Mouse (Mus musculus) left cerebral cortex, postnatal 4 days (tissue): Measurements from ENCODE around the gene Hs6st1. TPM values are rescaled to one million over a fixed set of nuclear protein-coding genes. Genes with fewer than 3 reads are reported as not detected.

ENCODE experiments used
- DNase-seq: peaks from one replicate; pipeline ENCODE4 v3.0.0-alpha.2; 2022
- intact Hi-C: fragments of 180-260 bp; cut with DNase I; formaldehyde crosslinking; loops from one replicate; pipeline ENCODE4 v1.15.1; 2025
- total RNA-seq, 2 experiments: library from RNA; stranded (reverse); gene quantifications; 2 replicates each; pipeline ENCODE4 v1.2.3; 2021

The Hs6st1 gene
- total RNA-seq, 2 experiments from 2014 or later, result 88.1 to 90.1 TPM

- intact Hi-C loops, result loop anchor here (10.0 kb wide), 1 partner anchor 1029 kb away; no protein-coding TSS in a partner anchor
- DNase-seq, result no peak
Observed at GRCm38 (mm10) chr1:36064223-36064622, 4.0 kb upstream of the Hs6st1 start.

- intact Hi-C loops, result loop anchor here (5.0 to 10.0 kb wide), 2 partner anchors 1030 to 1173 kb away; no protein-coding TSS in a partner anchor
- DNase-seq, result peak; percentile 93
Observed at GRCm38 (mm10) chr1:36064861-36065760, 3.1 kb upstream of the Hs6st1 start.

GRCm38 (mm10) chr1:36065761-36066150, 2.4 kb upstream of the Hs6st1 start:
- intact Hi-C loops, result loop anchor here (5.0 to 10.0 kb wide), 2 partner anchors 1031 to 1173 kb away; no protein-coding TSS in a partner anchor
- no peak for DNase-seq

DNA sequence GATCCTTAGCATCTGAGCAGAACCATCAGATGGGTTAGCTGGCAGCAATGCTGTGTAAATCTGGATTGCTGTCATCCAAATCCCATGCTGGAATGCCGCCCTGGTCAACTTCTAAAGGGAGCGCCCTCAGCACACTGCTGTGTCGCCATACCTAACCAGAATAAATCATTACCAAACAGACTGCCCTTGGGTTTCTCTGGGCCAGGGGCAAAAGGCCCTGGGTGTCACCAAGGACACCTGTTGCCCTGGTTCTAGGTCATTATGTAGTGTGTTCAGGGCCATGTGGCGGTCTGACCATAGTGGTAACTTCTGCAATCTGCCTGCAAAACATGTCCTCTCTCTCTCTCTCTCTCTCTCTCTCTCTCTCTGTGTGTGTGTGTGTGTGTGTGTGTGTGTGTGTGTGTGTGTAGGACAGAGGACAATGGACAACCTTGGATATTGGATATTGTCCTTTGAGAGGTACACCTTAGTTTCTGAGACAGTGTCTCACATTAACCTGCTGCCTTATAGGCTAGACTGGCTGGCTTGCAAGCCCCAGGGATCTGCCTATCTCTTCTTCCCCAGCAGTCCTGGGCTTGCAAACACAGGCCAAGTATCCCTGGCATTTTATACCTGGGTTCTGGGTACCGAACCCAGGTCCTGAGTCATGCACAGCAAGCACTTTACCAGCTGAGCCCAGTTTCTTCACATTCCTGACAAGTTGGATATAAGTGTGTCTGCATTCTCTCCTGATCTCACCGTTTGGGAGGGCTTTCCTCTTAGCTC, 1.8 kb upstream of the Hs6st1 start:
- intact Hi-C loops, result loop anchor here (5.0 to 10.0 kb wide), 2 partner anchors 1032 to 1174 kb away; no protein-coding TSS in a partner anchor
- no peak for DNase-seq

- no peak for DNase-seq
- intact Hi-C loops, result loop anchor here (5.0 to 10.0 kb wide), 2 partner anchors 1032 to 1175 kb away; no protein-coding TSS in a partner anchor
Observed at GRCm38 (mm10) chr1:36067201-36067600, 999 bp upstream of the Hs6st1 start.

GRCm38 (mm10) chr1:36067611-36068010, 589 bp upstream of the Hs6st1 start:
- intact Hi-C loops, result loop anchor here (5.0 to 10.0 kb wide), 2 partner anchors 1033 to 1175 kb away; no protein-coding TSS in a partner anchor
- DNase-seq, result no peak

DNA sequence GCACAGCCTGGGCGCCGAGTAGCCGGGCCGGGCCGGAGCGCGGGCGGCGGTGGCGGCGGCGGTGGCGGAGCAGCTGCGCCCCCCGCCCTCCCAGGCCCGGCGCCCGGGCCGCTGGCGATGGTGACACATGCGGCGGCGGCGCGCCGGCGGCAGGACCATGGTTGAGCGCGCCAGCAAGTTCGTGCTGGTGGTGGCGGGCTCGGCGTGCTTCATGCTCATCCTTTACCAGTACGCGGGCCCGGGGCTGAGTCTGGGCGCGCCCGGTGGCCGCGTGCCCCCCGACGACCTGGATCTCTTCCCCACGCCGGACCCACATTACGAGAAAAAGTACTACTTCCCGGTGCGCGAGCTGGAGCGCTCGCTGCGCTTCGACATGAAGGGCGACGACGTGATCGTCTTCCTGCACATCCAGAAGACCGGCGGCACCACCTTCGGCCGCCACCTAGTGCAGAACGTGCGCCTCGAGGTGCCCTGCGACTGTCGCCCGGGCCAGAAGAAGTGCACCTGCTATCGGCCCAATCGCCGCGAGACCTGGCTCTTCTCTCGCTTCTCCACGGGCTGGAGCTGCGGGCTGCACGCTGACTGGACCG, 426 bp downstream of the Hs6st1 start:
- peak; percentile 65 for DNase-seq
- intact Hi-C loops, result loop anchor here (5.0 to 10.0 kb wide), 2 partner anchors 1034 to 1176 kb away; no protein-coding TSS in a partner anchor

- no peak for DNase-seq
- intact Hi-C loops, result loop anchor here (5.0 to 10.0 kb wide), 2 partner anchors 1035 to 1177 kb away; no protein-coding TSS in a partner anchor
Observed at GRCm38 (mm10) chr1:36069291-36069771, 1.1 kb downstream of the Hs6st1 start.

- DNase-seq, result no peak
- intact Hi-C loops, result no loop called here
Observed at GRCm38 (mm10) chr1:36070190-36070589, 2.0 kb downstream of the Hs6st1 start.

DNA sequence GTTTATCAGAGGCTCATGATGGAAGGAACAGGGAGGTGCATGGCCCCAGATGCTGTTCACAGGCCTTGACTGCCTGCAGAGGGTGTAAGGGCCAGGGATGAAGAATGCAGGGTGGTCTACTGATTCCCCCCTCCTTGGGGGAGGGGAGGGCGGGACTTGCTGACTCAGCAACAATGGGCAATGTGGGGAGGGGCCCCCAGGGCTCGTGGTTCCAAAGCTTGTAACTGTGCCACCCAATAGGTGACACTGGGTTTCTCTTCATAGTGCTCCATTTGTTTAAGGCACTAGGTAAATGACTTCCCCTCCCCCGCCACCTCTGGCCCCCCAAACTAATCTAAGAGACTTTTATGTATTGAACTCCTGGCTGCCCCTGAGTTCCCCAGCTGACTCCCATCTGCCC, 2.5 kb downstream of the Hs6st1 start:
- no peak for DNase-seq
- intact Hi-C loops, result no loop called here

GRCm38 (mm10) chr1:36071176-36071575, 3.0 kb downstream of the Hs6st1 start:
- DNase-seq, result no peak
- intact Hi-C loops, result no loop called here

DNA sequence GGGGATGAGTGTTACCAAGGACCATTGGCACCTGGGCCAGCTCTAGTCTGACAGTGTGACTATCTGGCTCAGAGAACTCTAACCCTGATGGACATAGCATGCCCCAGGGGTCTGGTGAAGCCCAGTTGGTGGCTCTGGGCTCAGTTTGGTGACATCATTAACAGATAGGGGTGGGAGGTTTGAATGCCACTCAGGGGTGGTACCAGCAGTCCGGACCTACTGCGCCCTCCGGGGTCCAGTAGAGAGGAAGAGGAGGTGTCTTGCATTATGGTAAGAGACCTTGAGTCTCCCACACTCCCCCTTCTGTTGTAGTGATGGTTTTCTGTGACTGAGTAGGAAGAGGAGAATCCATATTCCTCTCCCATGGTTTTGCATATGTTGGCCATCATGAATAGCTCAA, 3.4 kb downstream of the Hs6st1 start:
- DNase-seq, result no peak
- intact Hi-C loops, result no loop called here

DNA sequence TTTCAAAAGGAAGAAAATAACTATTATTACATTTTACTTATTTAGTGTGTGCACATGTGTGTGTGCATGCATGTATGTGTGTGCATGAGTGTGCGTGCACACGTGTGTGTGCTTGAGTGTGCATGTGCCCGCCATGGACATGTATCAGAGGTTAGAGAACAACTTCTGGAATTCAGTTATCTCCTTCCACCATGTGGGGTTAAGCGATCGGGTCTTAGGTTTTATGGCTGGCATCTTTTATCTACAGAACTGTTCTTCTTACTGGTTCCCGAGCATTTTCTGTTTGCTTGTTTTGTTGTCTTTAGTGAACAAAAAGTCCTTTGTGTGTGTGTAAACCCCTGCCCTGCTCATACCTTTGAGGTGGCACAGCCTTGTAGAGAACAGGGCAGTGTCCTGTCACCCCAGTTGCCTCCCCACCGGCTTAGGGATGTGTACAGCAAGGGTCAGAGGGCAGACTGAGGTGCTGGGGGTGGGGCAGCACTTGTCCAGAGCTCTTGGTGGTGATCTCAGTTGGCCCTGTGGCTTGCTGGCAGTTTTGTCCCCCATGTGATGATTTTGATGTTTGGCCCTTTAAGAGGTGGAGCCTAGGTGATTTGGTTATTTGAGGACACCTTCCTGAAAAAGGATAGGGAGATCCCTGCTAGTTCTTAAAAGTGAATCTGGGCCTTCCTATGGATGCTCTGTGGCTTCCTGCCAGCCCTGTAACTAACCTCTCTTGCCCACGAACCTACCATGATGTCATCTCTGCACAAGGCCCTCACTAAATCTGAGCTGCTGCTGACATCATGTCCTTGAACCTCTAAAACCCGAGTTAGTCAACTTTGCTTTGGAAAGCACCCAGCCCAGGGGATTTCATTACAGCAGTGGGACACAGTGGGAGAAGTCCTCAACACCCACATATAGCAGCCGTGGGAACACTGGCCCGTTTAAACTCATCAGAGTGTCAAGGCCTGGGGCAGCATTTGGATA, 4.7 kb downstream of the Hs6st1 start:
- DNase-seq, result no peak
- intact Hi-C loops, result no loop called here

DNA sequence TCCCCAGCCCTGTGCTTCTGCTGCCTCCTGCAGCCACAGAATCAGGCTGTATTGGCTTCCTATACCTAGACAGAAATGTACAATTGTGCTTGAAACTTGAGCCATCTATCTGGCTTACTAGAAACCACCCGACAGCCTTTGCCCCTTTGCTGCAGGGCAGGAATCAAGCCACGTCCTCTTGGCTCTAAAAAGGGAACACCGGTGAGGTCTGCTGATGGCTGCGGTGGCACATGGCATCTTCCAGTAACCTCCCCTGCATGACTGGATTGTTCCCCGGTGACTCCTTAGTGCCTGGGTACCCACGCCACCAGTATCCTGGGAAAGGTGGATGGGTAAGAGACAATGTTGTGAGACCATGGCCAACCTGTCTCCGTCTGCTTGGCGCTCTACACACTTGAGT, 5.4 kb downstream of the Hs6st1 start:
- intact Hi-C loops, result no loop called here
- DNase-seq, result no peak

- DNase-seq, result no peak
- intact Hi-C loops, result no loop called here
Observed at GRCm38 (mm10) chr1:36074197-36074596, 6.0 kb downstream of the Hs6st1 start.

DNA sequence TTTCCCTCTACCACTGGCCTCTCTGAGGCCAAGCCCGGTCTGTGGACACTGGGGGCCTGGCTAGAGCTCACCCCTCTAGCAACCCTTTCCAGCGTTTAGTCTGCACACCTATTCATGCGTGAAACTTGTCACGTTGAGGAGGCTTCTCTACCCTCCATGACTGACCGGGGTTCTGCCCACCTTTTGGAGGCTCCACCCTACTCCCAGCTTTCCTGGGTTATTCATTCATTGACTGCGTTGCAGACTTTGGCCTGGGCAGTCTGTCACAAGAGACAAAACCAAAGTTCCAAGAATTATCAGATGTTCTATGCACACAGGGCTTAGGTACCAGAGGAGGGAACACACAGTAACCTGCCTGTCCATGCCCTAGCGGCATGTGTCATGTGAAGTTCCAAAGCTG, 6.8 kb downstream of the Hs6st1 start:
- intact Hi-C loops, result no loop called here
- no peak for DNase-seq

DNA sequence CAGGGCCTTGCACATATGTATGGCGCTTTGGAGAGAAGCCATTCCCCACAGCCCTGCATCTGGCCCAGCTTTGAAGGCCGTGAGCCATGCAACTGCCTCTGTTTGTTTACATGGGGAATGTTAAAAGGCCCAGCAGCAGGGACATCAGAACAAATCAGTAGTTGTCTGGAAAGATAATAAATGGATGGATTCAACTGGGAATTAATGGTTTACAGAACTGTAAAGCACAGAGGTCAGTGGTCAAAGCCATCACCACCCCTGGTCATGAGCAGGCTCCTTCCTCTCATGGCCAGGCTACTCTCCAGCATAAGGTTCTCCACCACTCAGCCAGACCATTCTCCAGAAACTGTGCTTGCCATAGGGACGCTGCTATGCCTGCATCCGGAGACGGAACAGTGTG, 7.5 kb downstream of the Hs6st1 start:
- no peak for DNase-seq
- intact Hi-C loops, result no loop called here

- no peak for DNase-seq
- intact Hi-C loops, result no loop called here
Observed at GRCm38 (mm10) chr1:36077084-36077483, 8.9 kb downstream of the Hs6st1 start.

- DNase-seq, result no peak
- intact Hi-C loops, result no loop called here
Observed at GRCm38 (mm10) chr1:36078250-36078649, 10.1 kb downstream of the Hs6st1 start.
